Mouse (Mus musculus): ENCODE results near the gene Rptn.
"Not testable (repeated sequence)": the region's sequence is repeated elsewhere in the genome, so short reads cannot be mapped to it uniquely, and the experiment has no call there.

The Rptn gene

DNA sequence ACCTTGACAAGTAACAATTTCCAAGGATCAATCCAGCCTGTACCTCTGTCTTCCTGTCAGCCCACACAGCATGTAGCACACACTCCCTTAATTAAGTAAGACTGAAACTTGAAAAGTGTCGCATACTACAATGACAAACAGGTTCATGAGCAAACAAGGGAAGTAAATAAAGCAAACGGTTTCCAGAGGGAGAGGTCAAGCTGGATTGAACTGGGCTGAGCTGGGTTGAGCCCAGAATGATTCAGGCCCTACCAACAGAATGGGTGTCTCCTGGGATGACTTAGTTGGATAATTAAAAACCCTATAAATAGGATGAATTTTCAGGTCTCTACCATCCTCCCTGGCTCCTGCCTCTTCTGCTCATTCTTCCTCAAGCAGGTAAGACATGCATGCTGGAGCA, at the start of gene Rptn:
Rptn (plus strand) TSS at position 334 of the 400 bp plus-strand sequence.
- DNase-seq (ENCODE audit: low read depth, low spot score), result no peak

DNA sequence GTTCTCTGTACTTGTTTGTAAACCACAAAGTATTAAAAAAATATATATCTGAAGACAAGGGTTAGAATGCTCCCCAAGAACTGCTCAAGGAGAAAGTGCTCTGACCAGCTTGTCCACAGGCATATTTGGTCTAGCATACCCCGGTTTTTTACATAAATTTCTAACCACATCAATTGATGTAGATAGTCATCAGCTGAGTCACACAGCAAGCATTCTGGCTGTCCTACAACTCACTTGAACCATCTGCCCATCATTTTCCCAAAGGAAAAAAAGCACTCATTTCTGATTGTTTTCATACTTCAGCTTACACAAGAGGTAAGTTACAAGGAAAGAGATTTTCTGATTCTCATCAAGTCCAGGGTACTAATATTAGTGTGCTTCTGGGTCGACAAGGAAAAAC, 46.6 kb upstream of the Rptn start:
- DNase-seq (ENCODE audit: low read depth, low spot score), result peak; percentile 39

DNA sequence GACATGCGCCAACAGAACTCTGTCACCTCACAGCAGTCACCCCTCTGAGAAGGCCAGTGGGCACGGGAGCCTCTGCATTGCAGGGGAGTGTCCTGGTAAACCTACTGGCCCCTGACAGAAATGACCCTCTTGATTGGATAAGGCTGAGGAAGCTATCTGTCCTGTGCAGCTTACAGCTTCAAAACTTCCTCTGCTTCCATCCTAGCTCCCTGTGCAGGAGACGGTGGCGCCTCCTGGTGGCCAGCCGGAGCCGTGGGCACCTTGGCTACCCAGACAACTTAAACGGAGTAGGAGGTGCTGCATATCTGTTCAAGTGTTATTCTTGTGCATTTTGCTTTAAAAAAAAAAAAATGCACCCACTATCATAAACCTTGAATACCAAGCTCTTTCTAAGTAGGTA, 33.5 kb upstream of the Rptn start:
- peak; percentile 69 for DNase-seq (ENCODE audit: low read depth, low spot score)

DNA sequence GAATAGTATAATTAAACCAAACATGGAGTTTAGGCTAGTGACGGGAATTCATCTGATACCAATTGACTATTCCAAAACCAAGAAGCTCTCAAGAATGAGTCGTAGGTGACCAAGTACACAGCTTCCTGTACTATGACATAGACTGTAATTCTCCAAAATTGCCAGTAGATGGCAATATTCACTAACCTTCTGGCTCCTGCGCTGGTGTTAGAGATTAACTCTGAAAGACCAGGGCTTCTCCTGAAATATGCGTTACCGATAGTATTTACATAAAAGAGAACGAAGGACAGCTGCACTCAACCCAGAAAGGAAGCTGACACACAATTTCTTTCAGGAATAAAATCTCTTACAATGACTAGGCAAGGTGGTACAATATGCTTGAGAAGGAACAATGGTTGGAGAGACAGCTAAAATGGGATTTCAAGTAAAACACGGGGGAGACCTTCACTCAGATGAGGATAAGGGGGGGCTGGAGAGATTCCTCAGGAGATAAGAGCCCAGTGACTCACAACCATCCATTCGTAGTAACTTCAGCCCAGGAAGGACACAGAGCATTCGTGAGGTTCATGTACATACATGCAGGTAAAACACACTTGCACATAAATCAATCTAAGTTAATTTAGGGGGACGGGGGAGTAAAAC, 31.4 kb upstream of the Rptn start:
- DNase-seq (ENCODE audit: low read depth, low spot score), result peak; percentile 67

DNA sequence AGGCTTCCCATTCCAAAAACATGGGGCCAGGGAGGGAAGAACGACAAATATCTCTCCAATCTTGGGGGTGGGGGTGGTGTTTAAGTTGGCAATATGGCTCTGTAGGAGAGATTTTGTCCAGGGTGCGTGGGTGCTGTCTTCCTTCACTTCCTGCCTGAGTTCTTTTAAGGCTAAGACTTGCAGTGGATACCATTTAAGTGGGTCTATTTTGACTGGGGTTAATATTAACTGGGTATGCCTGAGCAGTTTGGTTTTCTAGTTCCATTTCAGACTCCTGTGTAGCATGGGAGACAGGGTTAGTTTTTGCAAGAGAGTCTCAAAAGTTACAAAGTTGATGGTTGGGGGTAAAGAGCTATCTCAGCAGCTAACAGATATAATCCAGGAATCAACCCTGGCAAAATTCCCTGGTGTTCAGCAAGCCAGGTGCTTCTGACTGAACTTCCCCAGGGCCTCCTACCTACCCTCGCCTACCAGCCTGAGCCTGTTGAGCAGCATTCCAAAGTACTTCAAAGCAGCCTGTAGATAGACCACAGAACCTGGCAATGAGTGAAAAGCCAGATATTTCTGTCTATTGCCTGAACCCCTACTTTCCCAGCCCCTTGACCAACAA, 26.4 kb upstream of the Rptn start:
- DNase-seq (ENCODE audit: low read depth, low spot score), result no peak

DNA sequence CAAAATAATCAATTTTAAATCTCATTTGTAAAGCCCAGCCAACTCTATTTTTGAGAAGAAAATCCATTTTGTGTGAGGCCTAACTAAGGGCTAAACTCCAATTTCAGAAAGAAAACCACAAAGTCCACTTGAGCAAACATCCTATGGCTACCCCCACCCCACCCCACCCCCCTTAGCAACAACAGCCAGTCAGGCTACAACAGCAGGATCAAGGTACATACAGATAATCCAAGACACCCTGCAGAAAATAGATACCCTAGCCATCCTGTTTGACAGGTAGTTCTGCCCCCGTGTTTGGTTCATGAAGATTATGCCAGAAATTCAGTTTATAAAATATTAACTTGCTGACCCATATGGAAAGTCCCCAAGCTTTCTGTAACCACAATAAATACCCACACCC, 25.3 kb upstream of the Rptn start:
- no peak for DNase-seq (ENCODE audit: low read depth, low spot score)

DNA sequence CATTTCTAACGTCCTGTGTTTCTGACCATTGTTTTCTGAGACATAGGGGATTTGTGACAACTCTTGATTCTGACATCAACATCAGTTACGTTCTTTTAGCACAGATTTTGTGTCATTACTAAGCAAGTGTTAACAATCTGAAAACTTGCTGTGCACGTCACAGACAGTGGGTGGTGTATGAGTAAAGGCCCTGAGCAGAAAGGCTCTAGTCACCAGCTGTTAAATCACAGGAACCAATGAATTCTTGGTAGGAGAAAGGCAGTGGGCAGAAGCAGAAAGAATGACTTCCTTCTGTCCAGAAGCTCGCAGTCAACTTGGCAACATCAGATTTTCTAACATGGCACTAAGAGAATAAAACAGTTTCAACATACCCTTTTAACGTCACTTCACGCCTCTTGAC, 20.1 kb upstream of the Rptn start:
- peak; percentile 43 for DNase-seq (ENCODE audit: low read depth, low spot score)

DNA sequence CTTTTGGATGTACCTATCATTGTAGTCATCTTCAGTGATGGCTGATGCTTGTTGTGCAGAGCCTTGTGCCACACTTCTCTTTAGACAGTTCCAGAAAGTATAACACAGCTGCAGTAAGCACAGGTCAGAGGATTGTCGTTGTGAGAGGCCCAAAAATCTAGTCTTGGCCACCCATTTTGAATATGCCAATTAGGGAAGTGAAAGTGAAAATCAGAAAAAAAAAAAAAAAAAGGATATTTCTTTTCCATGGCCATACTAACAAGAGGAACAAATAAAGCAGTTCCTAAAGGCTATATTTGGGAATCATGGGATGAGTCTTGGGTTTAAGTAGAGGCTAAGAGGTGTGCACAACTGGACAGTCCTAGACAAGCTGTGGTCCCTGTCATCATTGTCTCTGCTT, 18.3 kb upstream of the Rptn start:
- DNase-seq (ENCODE audit: low read depth, low spot score), result no peak

DNA sequence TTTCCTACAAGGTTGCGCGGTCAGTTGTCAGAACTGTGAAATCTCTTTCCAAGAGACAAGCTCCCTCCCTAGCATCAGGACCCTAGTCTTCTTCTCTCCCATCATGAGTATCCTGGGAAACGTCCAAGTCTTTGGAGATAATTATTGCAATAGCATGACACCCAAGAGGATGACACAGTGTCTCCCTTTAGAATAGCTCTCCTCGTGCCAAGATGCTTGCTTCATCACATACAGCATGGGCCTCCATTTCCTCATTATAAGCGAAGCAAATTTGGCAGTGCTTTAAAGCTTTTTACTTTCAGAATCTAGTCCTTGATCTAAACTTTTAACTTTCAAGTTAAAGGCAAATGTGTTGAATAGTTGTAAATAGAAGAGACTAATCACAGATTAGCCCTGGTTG, 17.9 kb upstream of the Rptn start:
- DNase-seq (ENCODE audit: low read depth, low spot score), result no peak

DNA sequence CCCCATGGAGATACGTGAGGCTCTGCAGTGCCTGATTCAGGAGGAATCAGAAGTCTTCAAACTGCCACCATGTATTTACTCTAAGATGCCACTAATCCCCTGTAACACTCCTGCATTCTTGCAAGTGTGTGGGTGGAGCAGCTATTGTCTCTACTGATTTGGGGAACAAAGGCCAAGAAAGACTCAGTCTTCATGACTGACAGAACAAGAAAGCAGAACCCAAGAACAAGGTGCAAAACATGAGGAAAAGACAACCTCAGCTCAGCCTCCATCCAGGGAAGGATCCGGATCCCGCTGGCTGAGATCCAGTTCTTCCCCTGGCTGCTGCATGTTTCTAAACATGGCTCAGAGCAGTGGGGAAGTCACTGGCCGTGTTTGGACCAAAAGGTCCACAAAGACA, 15.4 kb upstream of the Rptn start:
- no peak for DNase-seq (ENCODE audit: low read depth, low spot score)

DNA sequence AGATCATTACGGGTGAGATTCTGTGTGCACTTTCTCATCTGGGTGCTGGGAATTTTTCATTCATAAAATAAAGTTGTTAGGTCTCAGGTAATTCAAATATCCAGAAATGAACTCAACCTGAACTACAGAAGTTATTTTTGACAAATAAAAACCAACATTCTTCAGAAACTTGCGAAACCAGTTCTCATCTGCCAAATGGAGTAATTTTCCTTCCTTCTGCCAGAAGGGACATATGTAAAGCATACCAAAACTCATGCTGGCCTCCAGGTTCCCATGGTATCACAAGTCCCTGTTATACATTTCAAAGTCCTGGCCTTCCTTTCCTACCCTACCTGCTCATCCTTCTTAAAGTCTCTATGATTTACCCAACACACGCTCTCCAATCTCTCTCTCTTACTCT, 10.4 kb downstream of the Rptn start:
- no peak for DNase-seq (ENCODE audit: low read depth, low spot score)

DNA sequence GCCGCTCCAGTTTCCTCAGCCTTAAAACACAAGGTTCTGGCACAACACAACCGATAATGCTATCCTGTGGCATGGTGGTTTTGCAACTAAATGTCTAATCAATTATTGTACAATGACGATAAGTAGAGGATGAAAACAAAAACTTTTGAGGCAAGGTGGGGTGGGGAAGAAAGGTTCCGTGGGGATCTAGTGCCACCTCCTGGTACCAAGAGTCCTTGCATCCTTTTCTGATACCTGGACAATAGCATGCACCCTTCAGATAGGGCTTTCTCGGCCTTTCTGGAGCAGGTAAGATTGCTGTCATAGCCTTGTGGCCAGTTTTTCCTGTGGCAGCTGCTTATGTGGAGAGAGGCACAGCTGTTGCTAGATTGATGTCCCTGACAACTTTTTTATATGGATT, 13.5 kb downstream of the Rptn start:
- DNase-seq (ENCODE audit: low read depth, low spot score), result peak; percentile 41

DNA sequence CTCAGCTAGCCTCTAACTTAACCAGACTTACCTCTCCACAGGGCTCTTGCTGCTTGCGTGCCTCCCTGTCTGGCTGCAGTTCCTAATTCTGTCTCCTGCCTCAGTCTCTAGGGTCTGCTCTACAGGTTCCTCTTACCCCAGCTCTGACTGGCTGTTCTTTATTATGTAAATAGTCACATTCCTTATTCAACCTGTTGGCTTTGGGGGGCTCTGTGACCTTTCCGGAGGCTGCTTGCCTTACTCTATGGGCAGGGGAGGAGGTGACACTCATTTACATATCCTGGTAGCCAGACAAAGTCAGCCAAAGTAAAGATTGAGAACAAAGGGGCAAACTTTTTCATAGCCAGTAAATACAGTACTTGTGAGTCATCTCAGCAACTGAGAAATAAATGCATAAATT, 18.4 kb downstream of the Rptn start:
- DNase-seq (ENCODE audit: low read depth, low spot score), result no peak

DNA sequence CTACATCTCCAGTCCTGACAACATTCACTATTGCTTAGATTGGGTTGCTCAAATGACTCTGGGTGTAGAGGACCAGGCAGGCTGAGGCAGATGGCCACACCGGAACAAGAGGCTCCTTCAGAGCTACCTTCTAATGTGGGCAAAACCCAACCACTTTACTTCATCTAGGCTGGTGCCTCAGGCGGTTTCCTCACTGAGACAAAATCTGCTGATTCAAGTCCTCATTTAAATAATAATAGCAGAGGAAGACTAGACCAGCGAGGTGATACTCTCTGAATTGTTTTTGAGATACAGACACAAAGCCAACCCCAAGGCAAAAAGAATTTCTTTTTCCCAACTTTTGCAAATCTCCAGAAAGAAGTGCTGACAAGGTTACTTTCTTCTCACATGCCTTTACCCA, 38.2 kb downstream of the Rptn start:
- no peak for DNase-seq (ENCODE audit: low read depth, low spot score)

DNA sequence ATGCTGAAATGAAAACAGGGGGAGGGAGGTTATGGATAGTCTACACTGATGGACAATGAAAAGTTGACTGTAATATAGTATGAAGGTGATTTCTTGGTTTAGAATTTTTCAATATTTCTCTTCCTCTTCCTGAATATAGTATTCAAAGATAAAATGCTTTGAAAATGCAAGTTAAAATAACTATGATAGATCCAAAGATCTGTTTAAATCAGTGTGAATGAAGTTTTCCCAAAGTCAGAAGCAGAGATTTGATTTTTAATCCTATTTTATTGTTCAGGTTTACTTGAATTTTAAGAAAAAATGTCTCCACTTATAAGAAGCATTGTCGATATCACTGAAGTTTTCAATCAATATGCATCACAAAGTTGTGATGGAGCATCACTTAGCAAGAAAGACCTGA, 48.5 kb downstream of the Rptn start, which contains the start of gene Tchh:
Tchh (plus strand) TSS at position 301 of the 400 bp plus-strand sequence.
- no peak for DNase-seq (ENCODE audit: low read depth, low spot score)

DNA sequence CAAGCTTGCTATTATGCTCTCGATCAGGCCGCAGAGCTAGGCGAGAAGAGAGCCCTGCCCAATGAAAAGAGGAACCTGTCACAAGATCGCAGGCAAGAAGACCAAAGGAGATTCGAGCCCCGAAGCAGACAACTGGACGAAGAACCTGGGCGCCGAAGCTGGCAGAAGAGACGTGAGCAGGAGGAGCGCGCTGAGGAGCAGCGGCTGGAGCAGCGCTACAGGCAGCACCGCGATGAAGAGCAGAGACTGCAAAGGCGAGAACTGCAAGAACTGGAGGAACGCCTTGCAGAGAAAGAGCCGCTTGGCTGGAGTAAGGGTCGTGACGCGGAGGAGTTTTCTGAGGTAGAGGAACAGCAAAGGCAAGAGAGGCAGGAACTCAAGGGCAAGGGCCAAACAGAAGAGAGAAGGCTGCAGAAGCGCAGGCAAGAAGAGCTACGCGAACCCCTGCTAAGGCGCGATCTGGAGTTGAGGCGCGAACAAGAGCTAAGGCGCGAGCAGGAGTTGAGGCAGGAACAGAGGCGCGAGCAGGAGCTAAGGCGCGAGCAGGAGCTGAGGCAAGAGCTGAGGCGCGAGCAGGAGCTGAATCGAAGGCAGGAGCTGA, 50.1 kb downstream of the Rptn start:
- DNase-seq (ENCODE audit: low read depth, low spot score), result peak; percentile 69

DNA sequence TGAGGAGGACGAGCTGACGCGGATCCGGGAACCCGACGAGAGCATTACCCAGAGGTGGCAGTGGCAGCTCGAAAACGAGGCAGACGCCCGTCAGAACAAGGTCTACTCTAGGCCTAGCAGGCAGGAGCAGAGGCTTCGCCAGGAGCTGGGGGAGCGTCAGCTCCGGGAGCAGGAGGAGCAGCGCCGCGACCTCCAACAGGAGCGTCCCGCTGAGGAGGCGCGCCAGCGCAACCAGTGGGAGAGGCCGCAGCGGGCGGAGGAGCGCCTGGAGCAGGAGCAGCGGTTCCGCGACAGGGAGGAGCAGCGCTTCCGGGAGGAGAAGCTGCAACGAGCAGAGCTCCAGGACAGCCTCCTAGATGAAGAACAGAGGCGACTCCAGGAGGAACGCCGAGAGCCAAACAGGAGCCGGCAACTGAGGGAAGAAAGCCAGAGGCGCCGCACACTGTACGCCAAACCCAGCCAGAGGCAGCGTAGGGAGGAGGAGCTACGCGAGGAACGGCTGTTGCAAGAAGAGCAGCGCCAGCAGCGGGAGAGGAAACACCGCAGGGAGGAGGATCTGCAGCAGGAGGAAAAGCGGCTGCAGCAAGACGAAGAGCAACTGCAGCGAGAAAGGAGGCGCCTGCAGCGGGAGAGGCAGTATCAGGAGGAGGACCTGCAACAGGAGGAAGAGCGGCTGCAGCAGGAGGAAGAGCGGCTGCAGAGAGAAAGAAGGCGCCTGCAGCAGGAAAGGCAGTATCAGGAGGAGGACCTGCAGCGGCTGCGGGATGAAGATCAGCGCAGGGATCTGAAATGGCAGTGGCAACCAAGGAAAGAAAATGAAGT, 51.1 kb downstream of the Rptn start:
- peak; percentile 92 for DNase-seq (ENCODE audit: low read depth, low spot score)

DNA sequence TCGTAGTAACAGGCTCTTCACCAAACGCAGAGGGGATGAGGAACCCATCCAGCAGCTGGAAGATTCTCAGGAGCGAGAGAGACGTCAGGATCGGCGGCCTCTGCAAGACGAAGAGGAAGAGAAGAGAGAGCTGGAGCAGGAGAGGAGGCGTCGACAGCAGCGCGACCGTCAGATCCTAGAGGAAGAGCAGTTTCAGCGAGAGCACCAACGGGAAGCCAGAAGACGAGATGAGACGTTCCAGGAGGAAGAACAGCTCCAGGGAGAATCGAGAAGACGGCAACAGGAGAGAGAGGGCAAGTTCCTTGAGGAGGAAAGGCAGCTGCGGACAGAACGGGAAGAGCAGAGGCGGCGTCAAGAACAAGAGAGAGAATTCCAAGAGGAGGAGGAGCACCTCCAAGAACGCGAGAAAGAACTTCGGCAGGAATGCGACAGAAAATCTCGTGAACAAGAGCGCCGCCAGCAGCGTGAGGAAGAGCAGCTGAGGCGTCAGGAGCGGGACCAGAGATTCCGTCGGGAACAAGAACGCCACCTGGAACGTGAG, 51.7 kb downstream of the Rptn start:
- DNase-seq (ENCODE audit: low read depth, low spot score), result peak; percentile 78

DNA sequence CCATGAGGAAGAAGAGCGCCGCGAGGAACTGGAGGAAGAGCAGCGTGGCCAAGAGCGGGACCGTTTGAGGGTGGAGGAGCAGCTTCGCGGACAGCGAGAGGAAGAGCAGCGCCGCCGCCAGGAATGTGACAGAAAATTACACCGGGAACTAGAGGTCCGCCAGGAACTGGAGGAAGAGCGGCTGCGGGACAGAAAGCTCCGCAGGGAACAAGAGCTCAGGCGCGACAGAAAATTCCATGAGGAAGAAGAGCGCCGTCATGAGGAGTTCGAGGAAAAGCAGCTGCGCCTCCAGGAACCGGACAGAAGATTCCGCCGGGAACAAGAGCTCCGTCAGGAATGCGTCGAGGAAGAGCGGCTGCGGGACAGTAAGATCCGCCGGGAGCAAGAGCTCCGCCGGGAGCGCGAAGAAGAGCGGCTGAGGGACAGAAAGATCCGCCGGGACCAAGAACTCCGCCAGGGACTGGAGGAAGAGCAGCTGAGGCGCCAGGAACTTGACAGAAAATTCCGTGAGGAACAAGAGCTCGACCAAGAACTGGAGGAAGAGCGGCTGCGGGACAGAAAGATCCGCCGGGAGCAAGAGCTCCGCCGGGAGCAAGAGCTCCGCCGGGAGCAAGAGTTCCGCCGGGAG, 52.7 kb downstream of the Rptn start:
- DNase-seq (ENCODE audit: low read depth, low spot score), result peak; percentile 78

DNA sequence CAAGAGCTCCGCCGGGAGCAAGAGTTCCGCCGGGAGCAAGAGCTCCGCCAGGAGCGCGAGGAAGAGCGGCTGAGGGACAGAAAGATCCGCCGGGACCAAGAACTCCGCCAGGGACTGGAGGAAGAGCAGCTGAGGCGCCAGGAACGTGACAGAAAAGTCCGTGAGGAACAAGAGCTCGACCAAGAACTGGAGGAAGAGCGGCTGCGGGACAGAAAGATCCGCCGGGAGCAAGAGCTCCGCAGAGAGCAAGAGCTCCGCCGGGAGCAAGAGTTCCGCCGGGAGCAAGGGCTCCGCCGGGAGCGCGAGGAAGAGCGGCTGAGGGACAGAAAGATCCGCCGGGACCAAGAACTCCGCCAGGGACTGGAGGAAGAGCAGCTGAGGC, 53.2 kb downstream of the Rptn start:
- not testable (repeated sequence) for DNase-seq (ENCODE audit: low read depth, low spot score)

DNA sequence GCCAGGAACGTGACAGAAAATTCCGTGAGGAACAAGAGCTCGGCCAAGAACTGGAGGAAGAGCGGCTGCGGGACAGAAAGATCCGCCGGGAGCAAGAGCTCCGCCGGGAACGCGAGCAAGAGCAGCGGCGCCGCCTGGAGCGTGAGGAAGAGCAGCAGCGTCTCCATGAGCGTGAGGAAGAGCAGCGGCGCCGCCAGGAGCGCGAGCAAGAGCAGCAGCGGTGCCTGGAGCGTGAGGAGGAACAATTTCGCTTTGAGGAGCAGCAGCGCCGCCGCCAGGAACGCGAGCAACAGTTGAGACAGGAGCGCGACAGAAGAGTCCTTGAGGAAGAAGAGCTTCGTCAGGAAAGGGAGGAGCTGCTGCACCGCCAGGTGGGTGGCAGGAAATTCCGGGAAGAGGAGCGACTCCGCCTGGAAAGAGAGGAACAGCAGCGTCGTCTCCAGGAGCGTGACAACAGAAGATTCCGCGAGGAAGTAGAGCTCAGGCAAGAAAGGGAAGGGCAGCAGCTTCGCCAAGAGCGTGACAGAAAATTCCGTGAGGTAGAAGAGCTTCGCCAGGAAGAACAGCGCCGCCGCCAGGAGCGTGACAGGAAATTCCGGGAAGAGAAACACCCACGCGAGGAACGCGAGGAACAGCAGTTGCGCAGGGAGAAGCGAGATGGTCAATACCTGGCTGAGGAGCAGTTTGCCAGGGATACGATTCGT, 53.8 kb downstream of the Rptn start:
- peak; percentile 93 for DNase-seq (ENCODE audit: low read depth, low spot score)
